In genomic region chr2:105680146-105680998, GRCm38 (mm10) we compare ENCODE assay signal across 9 mouse cellular contexts. TPM values are rescaled to one million over a fixed set of nuclear protein-coding genes. Genes with fewer than 3 reads are reported as not detected.
DNase-seq lines count a peak whose midpoint lies in the region; ATAC-seq lines count a peak whose summit lies in the region.
"Had no signal": no experiment of that assay in that cellular context is flagged by ENCODE, and none has a peak within 500 bp of the region (broad histone marks: within the 10 kb centered on the region; RNA-seq: fewer than 3 reads in every experiment).

No protein-coding gene starts in this region.

- H3K27me3 ChIP-seq in forebrain, embryonic 16.5 days (replicated peaks; ENCODE audit: control insufficient read depth, insufficient read depth, low read length) = peaks cover 21% of the 10 kb centered on the region
- H3K27me3 ChIP-seq in midbrain, embryonic 15.5 days (replicated peaks) = peaks cover 86% of the 10 kb centered on the region

- H3K27ac ChIP-seq in forebrain, embryonic 16.5 days (ENCODE audit: low read length) = peak overlapping the region; percentile 69
- peak overlapping the region; percentile 32 for H3K27ac ChIP-seq in midbrain, embryonic 15.5 days

- H3K9ac ChIP-seq in forebrain, embryonic 16.5 days (replicated peaks; ENCODE audit: low read depth, low read length) = peak overlapping the region; percentile 53
- H3K9ac ChIP-seq in midbrain, embryonic 15.5 days = no peak overlapping the region

- DNase-seq in cerebellum, adult 18-20 months = peak; percentile 50 to 67
- no peak for DNase-seq in cerebellum, adult 11 months
- peak; percentile 68 for DNase-seq in cerebellum, adult 9-11 months
- no peak for DNase-seq in adrenal gland, postnatal 4 days (ENCODE audit: low spot score in 2 of 2)
- DNase-seq in adrenal gland, postnatal 36 days = no peak
- no peak for DNase-seq in layer of hippocampus, adult 8-10 months (ENCODE audit: low spot score in 2 of 2)
- DNase-seq: adrenal gland, postnatal 10 days had no signal

- H3K9me3 ChIP-seq in forebrain, embryonic 16.5 days (ENCODE audit: control insufficient read depth, low read length) = no peaks in the 10 kb centered on the region
- H3K9me3 ChIP-seq in midbrain, embryonic 15.5 days = no peaks in the 10 kb centered on the region

- peak overlapping the region; percentile 41 for H3K4me2 ChIP-seq in forebrain, embryonic 16.5 days (ENCODE audit: low read length)
- H3K4me2 ChIP-seq in midbrain, embryonic 15.5 days = peak overlapping the region; percentile 28

- H3K4me3 ChIP-seq in forebrain, embryonic 16.5 days (replicated peaks; ENCODE audit: low read length) = peak overlapping the region; percentile 46
- H3K4me3 ChIP-seq in midbrain, embryonic 15.5 days = peak overlapping the region; percentile 15; the same call in 1 of the 2 replicates

- H3K4me1 ChIP-seq in forebrain, embryonic 16.5 days (replicated peaks; ENCODE audit: control insufficient read depth, insufficient read depth, low read length) = peaks cover 46% of the 10 kb centered on the region
- H3K4me1 ChIP-seq in midbrain, embryonic 15.5 days = peaks cover 17% of the 10 kb centered on the region

- no peaks in the 10 kb centered on the region for H3K36me3 ChIP-seq in forebrain, embryonic 16.5 days (ENCODE audit: control insufficient read depth, insufficient read depth)
- H3K36me3 ChIP-seq in midbrain, embryonic 15.5 days (replicated peaks) = no peaks in the 10 kb centered on the region

- WGBS in forebrain, embryonic 16.5 days = 5% methylated on average over 20 of the region's 24 CpGs
- WGBS in midbrain, embryonic 15.5 days = 2% methylated on average over 24 of the region's 24 CpGs

- ATAC-seq in forebrain, embryonic 16.5 days = peak; percentile 71
- ATAC-seq in midbrain, embryonic 15.5 days (replicated peaks) = peak; percentile 55

RNA-seq across cellular contexts. Expression of gene Pax6, which starts 11.7 kb away (rescaled TPM):
- 39.9 and 42.2 TPM in 2 replicates for polyA plus RNA-seq in forebrain, embryonic 16.5 days (2015; fragmentation: Nextera tagmentation; extraction: Ambion mirVana)
- polyA plus RNA-seq in midbrain, embryonic 15.5 days (2015; fragmentation: Nextera tagmentation; extraction: Ambion mirVana) = 22.5 and 23.3 TPM in 2 replicates
- total RNA-seq in adrenal gland, postnatal 4 days (2021) = 1 to 10 TPM; 1.1 to 4.5 TPM
- not detected for total RNA-seq in adrenal gland, postnatal 36 days (2021)
- 10 to 100 TPM; 12.5 to 17.6 (median 12.8) TPM for total RNA-seq in layer of hippocampus, adult 8-10 months (2022)

Comparison
In these comparisons a context has a peak if more than half of its experiments do, and no peak if none do; other contexts are left out.
1. DNase-seq: peak in cerebellum, adult 18-20 months (2 of 2) and cerebellum, adult 9-11 months (single experiment); none in cerebellum, adult 11 months (single experiment), adrenal gland, postnatal 4 days (0 of 2), adrenal gland, postnatal 36 days (0 of 2) and layer of hippocampus, adult 8-10 months (0 of 2).